Mouse (Mus musculus) ES-Bruce4 (cell line): ENCODE measurements around the gene Elfn2.

ENCODE experiments used
- EP300 ChIP-seq: IDR thresholded peaks from 2 replicates; pipeline ENCODE4 v1.6.1; 2011; ENCODE audit warnings: low read depth, low read length; ENCODE audit not compliant: insufficient read depth
- POLR2A ChIP-seq: IDR thresholded peaks from one replicate; pipeline ENCODE4 v1.8.1; 2011; ENCODE audit warnings: low read length; ENCODE audit not compliant: insufficient read depth

DNA sequence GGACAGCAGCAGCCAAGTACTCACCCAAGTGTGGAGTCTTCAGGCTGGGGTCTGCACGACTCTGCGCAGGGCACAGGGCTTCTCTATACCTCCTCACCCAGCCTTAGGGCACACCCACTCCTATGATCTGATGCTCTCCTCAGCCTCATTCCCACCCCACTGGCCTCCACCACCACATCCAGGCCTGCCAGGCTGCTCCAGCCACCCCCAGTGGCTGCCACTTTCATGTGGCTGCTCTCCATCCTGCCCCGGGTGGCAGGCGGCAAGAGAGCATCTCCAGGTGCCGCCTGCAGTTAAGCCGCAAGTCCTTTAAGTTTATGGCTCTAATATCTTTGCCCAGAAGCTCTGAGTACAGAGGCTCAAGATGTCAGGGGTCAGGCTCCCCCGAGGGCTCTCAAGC lies 8.1 kb upstream of the Elfn2 start:
- TF ChIP-seq POLR2A (no peak), EP300 (no peak)
